Mouse (Mus musculus): ENCODE measurements around the gene Hsd17b2. TPM values are rescaled to one million over a fixed set of nuclear protein-coding genes. Genes with fewer than 3 reads are reported as not detected.

Hsd17b2 gene
- total RNA-seq (2023): not detected

GRCm38 (mm10) chr8:117701859-117702258 lies at the start of gene Hsd17b2:
TSS of gene Hsd17b2 (plus strand) at chr8:117701904.

GRCm38 (mm10) chr8:117673430-117673830 lies 28.3 kb upstream of the Hsd17b2 start, which contains the start of gene Sdr42e1:
TSS of gene Sdr42e1 (minus strand) at chr8:117673689.

GRCm38 (mm10) chr8:117801443-117802298 lies 100.0 kb downstream of the Hsd17b2 start, which contains the start of gene Mphosph6:
TSS of gene Mphosph6 (minus strand) at chr8:117801943.

Other genes starting within 250 kb of the Hsd17b2 start
- 20.1 TPM for gene Plcg2, start 203.6 kb upstream of the Hsd17b2 start, total RNA-seq (2023)
- 1.6 TPM for gene Sdr42e1, start 28.2 kb upstream of the Hsd17b2 start, total RNA-seq (2023)
- gene Mphosph6, start 100.0 kb downstream of the Hsd17b2 start, total RNA-seq (2023): 24.4 TPM

All from CD8-positive naive resting alpha-beta T cell, adult 57 days (primary cell).